Mouse (Mus musculus): Measurements from ENCODE around the gene Pfpl. TPM values are rescaled to one million over a fixed set of nuclear protein-coding genes. Genes with fewer than 3 reads are reported as not detected.
A peak's percentile ranks its signal among the peaks of the same experiment; 100 is the strongest.

Gene Pfpl
- polyA plus RNA-seq, 1 experiment: not detected

- Histone ChIP-seq H3K27ac (ENCODE audit: insufficient read depth, low read length) (0 out of 2 replicates have a peak overlapping the region, but pooled peaks have one; percentile 54), H3K4me1 (ENCODE audit: control insufficient read depth, insufficient read depth, low read length) (no peaks in the 10 kb centered on the region), H3K4me3 (ENCODE audit: insufficient read depth, low read length) (no peak overlapping the region)
- TF ChIP-seq POLR2A (IDR thresholded peaks at IDR 0.05; ENCODE audit: extremely low read depth, insufficient read depth, low read length): no peak
Observed at GRCm38 (mm10) chr19:12435750-12436524, 8.2 kb downstream of the Pfpl start.

GRCm38 (mm10) chr19:12439581-12439980 lies 11.9 kb downstream of the Pfpl start:
- no peaks in the 10 kb centered on the region for H3K4me1 ChIP-seq (ENCODE audit: control insufficient read depth, insufficient read depth, low read length)
- no peak overlapping the region for H3K27ac ChIP-seq (ENCODE audit: insufficient read depth, low read length)
- H3K4me3 ChIP-seq (ENCODE audit: insufficient read depth, low read length): no peak overlapping the region
- no peak for TF ChIP-seq CTCF (IDR thresholded peaks at IDR 0.05; ENCODE audit: extremely low read depth, insufficient read depth, low read length)
- TF ChIP-seq POLR2A (IDR thresholded peaks at IDR 0.05; ENCODE audit: extremely low read depth, insufficient read depth, low read length): no peak

- Histone ChIP-seq H3K4me3 (ENCODE audit: insufficient read depth, low read length) (no peak overlapping the region), H3K4me1 (ENCODE audit: control insufficient read depth, insufficient read depth, low read length) (no peaks in the 10 kb centered on the region), H3K27ac (ENCODE audit: insufficient read depth, low read length) (0 out of 2 replicates have a peak overlapping the region, but pooled peaks have one; percentile 13)
- TF ChIP-seq POLR2A (IDR thresholded peaks at IDR 0.05; ENCODE audit: extremely low read depth, insufficient read depth, low read length) (no peak), CTCF (IDR thresholded peaks at IDR 0.05; ENCODE audit: extremely low read depth, insufficient read depth, low read length) (no peak)
Observed at GRCm38 (mm10) chr19:12440103-12440725, 12.5 kb downstream of the Pfpl start.

DNA sequence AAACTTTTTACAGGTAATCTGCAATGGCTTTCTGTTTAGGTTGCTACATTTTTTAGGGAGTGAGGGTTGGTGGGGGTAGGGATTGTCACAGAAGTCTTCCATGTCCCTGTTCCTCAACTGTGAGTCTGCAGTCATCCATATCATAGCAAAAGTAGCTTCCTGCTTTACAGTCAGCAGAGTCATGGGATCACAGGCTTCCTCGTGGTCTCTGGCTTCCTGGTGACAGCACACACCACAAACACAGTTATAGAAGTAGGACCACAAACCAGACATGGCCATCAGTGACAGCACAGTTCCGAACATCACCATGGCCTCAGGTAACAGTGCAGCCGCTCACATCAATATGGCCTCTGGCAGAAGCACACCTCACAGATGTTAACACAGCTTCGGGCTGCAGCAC lies 14.9 kb downstream of the Pfpl start:
- Histone ChIP-seq H3K27ac (ENCODE audit: insufficient read depth, low read length) (no peak overlapping the region), H3K4me1 (ENCODE audit: control insufficient read depth, insufficient read depth, low read length) (no peaks in the 10 kb centered on the region), H3K4me3 (ENCODE audit: insufficient read depth, low read length) (no peak overlapping the region)
- TF ChIP-seq CTCF (IDR thresholded peaks at IDR 0.05; ENCODE audit: extremely low read depth, insufficient read depth, low read length) (no peak), POLR2A (IDR thresholded peaks at IDR 0.05; ENCODE audit: extremely low read depth, insufficient read depth, low read length) (no peak)

GRCm38 (mm10) chr19:12445014-12445413 lies 17.3 kb downstream of the Pfpl start:
- no peak for TF ChIP-seq CTCF (IDR thresholded peaks at IDR 0.05; ENCODE audit: extremely low read depth, insufficient read depth, low read length)
- TF ChIP-seq POLR2A (IDR thresholded peaks at IDR 0.05; ENCODE audit: extremely low read depth, insufficient read depth, low read length): no peak
- H3K4me3 ChIP-seq (ENCODE audit: insufficient read depth, low read length): no peak overlapping the region
- no peak overlapping the region for H3K27ac ChIP-seq (ENCODE audit: insufficient read depth, low read length)
- H3K4me1 ChIP-seq (ENCODE audit: control insufficient read depth, insufficient read depth, low read length): no peaks in the 10 kb centered on the region

- no peak overlapping the region for H3K27ac ChIP-seq (ENCODE audit: insufficient read depth, low read length)
- TF ChIP-seq POLR2A (IDR thresholded peaks at IDR 0.05; ENCODE audit: extremely low read depth, insufficient read depth, low read length): no peak
- no peak for TF ChIP-seq CTCF (IDR thresholded peaks at IDR 0.05; ENCODE audit: extremely low read depth, insufficient read depth, low read length)
- H3K4me3 ChIP-seq (ENCODE audit: insufficient read depth, low read length): no peak overlapping the region
- H3K4me1 ChIP-seq (ENCODE audit: control insufficient read depth, insufficient read depth, low read length): no peaks in the 10 kb centered on the region
Observed at GRCm38 (mm10) chr19:12457401-12458066, 29.8 kb downstream of the Pfpl start.

DNA sequence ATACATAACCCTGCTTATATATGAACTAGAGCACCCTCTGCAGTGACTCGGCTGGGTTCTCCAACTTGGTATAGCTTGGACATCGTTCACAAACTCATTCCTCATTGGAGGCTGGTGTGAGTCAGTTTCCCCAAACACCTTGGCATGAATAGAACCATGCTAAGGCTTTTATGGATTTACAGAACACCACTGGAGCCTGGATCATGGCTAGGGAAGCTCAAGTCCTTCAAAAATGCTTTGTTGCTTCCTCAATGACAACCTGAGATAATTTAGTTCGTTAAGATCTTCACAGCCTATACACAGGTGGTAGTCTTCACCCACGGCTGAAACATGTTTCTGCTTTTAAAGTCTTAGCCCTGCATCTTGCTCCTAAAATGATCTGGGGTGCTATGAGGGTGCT lies 31.8 kb downstream of the Pfpl start:
- Histone ChIP-seq H3K4me1 (ENCODE audit: control insufficient read depth, insufficient read depth, low read length) (no peaks in the 10 kb centered on the region), H3K4me3 (ENCODE audit: insufficient read depth, low read length) (no peak overlapping the region), H3K27ac (ENCODE audit: insufficient read depth, low read length) (no peak overlapping the region)
- TF ChIP-seq POLR2A (IDR thresholded peaks at IDR 0.05; ENCODE audit: extremely low read depth, insufficient read depth, low read length) (no peak), CTCF (IDR thresholded peaks at IDR 0.05; ENCODE audit: extremely low read depth, insufficient read depth, low read length) (no peak)

DNA sequence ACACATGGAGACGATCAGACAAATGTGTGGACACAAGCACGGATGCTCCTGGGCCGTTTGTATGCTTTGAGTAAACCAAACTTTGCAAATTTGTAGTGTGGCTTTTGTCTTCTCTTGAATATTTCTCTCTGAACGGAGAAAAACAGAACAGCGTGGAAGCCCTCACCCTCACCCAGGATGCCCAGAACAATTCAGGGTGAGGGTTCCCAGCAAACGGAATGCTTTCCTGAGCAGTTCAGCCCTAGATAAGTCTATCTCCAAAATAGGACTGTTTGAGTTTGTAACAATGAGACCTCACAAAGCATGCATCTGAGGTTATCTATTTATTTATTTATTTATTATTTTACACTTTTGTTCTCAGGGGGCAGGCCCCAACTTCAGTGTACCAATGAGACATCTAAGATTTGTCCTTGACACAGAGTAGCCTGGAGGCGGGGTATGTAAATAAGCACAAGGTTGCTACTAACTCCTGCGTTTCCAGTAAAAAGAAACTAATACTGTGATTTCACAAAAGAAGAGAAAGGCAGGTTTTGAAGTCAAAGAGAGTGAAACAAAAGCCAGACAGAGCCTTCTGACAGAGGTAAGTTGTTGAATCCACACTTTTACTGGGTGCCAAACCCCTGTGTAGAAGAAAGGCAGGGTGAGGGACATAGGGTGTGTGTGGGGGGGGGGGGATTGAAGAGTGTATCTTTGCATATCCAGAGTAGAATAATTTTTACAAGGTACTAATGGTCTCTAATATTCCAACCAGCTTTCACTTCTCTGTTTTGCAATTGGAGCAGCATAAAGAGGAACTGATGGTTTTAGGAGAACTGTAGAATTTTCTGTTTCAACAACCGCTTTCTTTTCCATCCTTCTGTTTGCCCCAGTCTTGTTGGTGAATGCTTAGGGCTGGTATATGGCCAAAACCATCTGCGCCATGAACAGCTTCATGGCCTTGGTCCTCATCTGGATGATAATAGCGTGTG lies 32.9 kb downstream of the Pfpl start, which contains the start of gene Mpeg1:
TSS of gene Mpeg1 (plus strand) at position 498 of the 968 bp plus-strand sequence.
- TF ChIP-seq POLR2A (IDR thresholded peaks at IDR 0.05; ENCODE audit: extremely low read depth, insufficient read depth, low read length) (no peak), CTCF (IDR thresholded peaks at IDR 0.05; ENCODE audit: extremely low read depth, insufficient read depth, low read length) (no peak)
- Histone ChIP-seq H3K27ac (ENCODE audit: insufficient read depth, low read length) (no peak within 1 kb of the TSS), H3K4me3 (ENCODE audit: insufficient read depth, low read length) (no peak within 1 kb of the TSS), H3K4me1 (ENCODE audit: control insufficient read depth, insufficient read depth, low read length) (no peaks in the 10 kb centered on the region)

All from cortical plate, adult 2 months (tissue).